Mouse (Mus musculus) small intestine, adult 2 months (tissue): ENCODE results near the gene Slc35b2.

ENCODE experiments used
- CTCF ChIP-seq: fragments of 200-500 bp; IDR thresholded peaks from 2 replicates; pipeline ENCODE4 v1.5.1; 2012; ENCODE audit warnings: low read depth, mild to moderate bottlenecking, control low read depth, inconsistent platforms, low read length, moderate library complexity, mixed read lengths; ENCODE audit not compliant: insufficient replicate concordance, insufficient read length; ENCODE audit errors: extremely low read depth
- POLR2A ChIP-seq: fragments of 200-500 bp; IDR thresholded peaks from 2 replicates; pipeline ENCODE4 v1.6.1; 2012; ENCODE audit warnings: low read depth, mild to moderate bottlenecking, control low read depth, inconsistent platforms, low read length, moderate library complexity

DNA sequence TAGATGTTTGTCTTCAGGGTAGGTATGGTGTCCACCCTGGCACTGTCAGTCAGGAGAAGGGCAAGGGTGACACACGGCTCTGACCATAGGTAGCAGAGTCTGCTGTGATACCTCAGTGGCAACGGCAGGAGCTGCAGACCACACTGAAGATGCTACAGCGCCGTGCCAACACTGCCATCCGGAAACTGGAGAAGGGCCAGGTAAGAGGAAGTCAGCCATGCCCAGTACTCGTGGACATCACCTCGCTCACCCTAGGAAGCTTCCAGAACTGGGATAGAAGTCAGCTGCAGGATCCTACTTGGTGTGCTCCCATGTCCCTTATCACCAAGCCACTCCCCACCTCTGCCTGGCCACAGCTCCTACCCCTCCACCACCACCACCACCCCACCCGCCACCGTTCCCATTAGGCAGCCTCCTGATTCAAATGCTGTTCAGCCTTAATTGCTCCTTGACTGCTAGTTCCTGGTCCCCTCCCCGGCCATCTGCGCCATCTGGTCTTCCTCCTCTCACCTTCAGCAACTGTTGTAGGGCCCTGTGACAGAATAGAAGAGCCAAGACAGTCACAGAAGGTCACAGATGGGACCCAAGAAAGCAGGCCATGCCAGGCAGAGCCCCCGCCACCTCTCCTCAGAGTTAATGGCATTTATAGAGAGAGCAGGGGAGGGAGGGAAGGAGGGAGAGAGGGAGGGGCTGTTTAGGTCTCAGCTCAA lies 44.8 kb upstream of the Slc35b2 start:
- no peak for TF ChIP-seq POLR2A
- no peak for TF ChIP-seq CTCF
